In the genomic region with DNA sequence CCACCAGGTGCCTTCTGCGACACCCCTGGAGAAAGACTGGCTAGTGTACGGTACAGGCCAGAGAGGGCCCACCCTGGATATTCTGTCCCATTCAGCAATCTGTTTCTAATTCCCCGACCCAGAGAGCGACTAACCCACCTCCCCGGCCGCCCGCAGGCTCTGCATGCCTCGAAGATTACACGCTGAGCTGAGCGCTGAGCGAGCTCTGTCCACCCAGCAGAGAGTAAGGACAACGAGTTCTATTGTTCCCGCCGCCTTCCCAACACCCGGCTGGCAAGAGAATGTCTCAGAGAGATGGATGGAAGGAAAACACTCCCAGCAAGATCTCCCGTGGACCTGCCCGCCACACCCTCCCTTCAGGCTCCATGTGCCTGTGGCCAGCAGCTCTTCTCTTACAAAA, we compare ENCODE assay signal across 10 mouse cellular contexts.
DNase-seq lines count a peak whose midpoint lies in the region; ATAC-seq lines count a peak whose summit lies in the region.
"Had no signal": no experiment of that assay in that cellular context is flagged by ENCODE, and none has a peak within 500 bp of the region (broad histone marks: within the 10 kb centered on the region; RNA-seq: fewer than 3 reads in every experiment).

No protein-coding gene starts in this region.

- H3K36me3 ChIP-seq in heart, embryonic 10.5 days: no peaks in the 10 kb centered on the region
- no peaks in the 10 kb centered on the region for H3K36me3 ChIP-seq in heart, embryonic 11.5 days (ENCODE audit: control insufficient read depth, insufficient read depth, low read length)
- no peaks in the 10 kb centered on the region for H3K36me3 ChIP-seq in hindbrain, embryonic 13.5 days

- no peak overlapping the region for H3K4me2 ChIP-seq in heart, embryonic 11.5 days
- no peak overlapping the region for H3K4me2 ChIP-seq in hindbrain, embryonic 13.5 days
- H3K4me2 ChIP-seq: liver, embryonic 11.5 days had no signal

- no peak overlapping the region for H3K9ac ChIP-seq in heart, embryonic 11.5 days (ENCODE audit: low read depth, low read length)
- H3K9ac ChIP-seq in hindbrain, embryonic 13.5 days: peak overlapping the region; percentile 46; the same call in 1 of the 2 replicates

- H3K4me1 ChIP-seq in heart, embryonic 10.5 days: peaks cover 35% of the 10 kb centered on the region
- peaks cover 5% of the 10 kb centered on the region; the same call in 1 of the 2 replicates for H3K4me1 ChIP-seq in heart, embryonic 11.5 days (ENCODE audit: control insufficient read depth, insufficient read depth, low read length)
- H3K4me1 ChIP-seq in hindbrain, embryonic 13.5 days (replicated peaks): peaks cover 20% of the 10 kb centered on the region

- 25% methylated on average over 17 of the region's 17 CpGs for WGBS in heart, embryonic 10.5 days
- WGBS in heart, embryonic 11.5 days (ENCODE audit: insufficient replicate concordance): 17% methylated on average over 17 of the region's 17 CpGs
- WGBS in hindbrain, embryonic 13.5 days: 7% methylated on average over 17 of the region's 17 CpGs

- ATAC-seq in heart, embryonic 11.5 days (replicated peaks; ENCODE audit: insufficient number of reproducible peaks, low FRiP score, low TSS enrichment): no peak
- ATAC-seq in hindbrain, embryonic 13.5 days (ENCODE audit: low FRiP score): no peak

- H3K9me3 ChIP-seq in heart, embryonic 10.5 days: no peaks in the 10 kb centered on the region
- H3K9me3 ChIP-seq in heart, embryonic 11.5 days (replicated peaks; ENCODE audit: control insufficient read depth, low read length): no peaks in the 10 kb centered on the region
- no peaks in the 10 kb centered on the region for H3K9me3 ChIP-seq in hindbrain, embryonic 13.5 days

- H3K27ac ChIP-seq in heart, embryonic 10.5 days: peak overlapping the region; percentile 59; the same call in 1 of the 2 replicates
- H3K27ac ChIP-seq in heart, embryonic 11.5 days (ENCODE audit: low read depth, low read length): no peak overlapping the region
- no peak overlapping the region for H3K27ac ChIP-seq in hindbrain, embryonic 13.5 days

- peaks cover 29% of the 10 kb centered on the region for H3K27me3 ChIP-seq in heart, embryonic 10.5 days (ENCODE audit: insufficient read depth, poor library complexity, severe bottlenecking)
- 0 out of 2 replicates have a peak, but pooled peaks cover 7% of the 10 kb centered on the region for H3K27me3 ChIP-seq in heart, embryonic 11.5 days (ENCODE audit: control insufficient read depth, insufficient read depth, low read length)
- H3K27me3 ChIP-seq in hindbrain, embryonic 13.5 days: peaks cover 30% of the 10 kb centered on the region

- no peak overlapping the region for H3K4me3 ChIP-seq in heart, embryonic 10.5 days
- H3K4me3 ChIP-seq in heart, embryonic 11.5 days (ENCODE audit: low read depth, low read length): no peak overlapping the region
- no peak overlapping the region for H3K4me3 ChIP-seq in hindbrain, embryonic 13.5 days
- H3K4me3 ChIP-seq: erythroblast, embryonic 14.5 days had no signal

- no peak for DNase-seq in heart, embryonic 10.5 days (ENCODE audit: low spot score)
- DNase-seq in right cerebral cortex, adult 18-20 months: peak; percentile 20
- no peak for DNase-seq in right cerebral cortex, postnatal 25 days
- DNase-seq in B cell, adult 2 months: no peak
- no peak for DNase-seq in spleen, postnatal 10 days (ENCODE audit: low spot score in 2 of 2)
- DNase-seq in lung, postnatal 36 days: no peak
